Mouse (Mus musculus) frontal cortex, adult 2 months (tissue): ENCODE results near the gene Tmem179. TPM values are rescaled to one million over a fixed set of nuclear protein-coding genes. Genes with fewer than 3 reads are reported as not detected.

Experiments
- DNase-seq, 2 experiments: peaks; one replicate each; pipeline ENCODE4 v3.0.0; 2022; ENCODE audit warnings: low spot score in 1 of 2; ENCODE audit errors: extremely low spot score in 1 of 2
- polyA plus RNA-seq: library from polyadenylated mRNA; depleted of rRNA; stranded (reverse); fragments of >200 nt; gene quantifications from 2 replicates; pipeline ENCODE4 v1.2.3, GENCODE M21; 2012; rRNA removed

Tmem179 gene
- polyA plus RNA-seq, 1 experiment, result 116 TPM

- no peak for DNase-seq
Observed at GRCm38 (mm10) chr12:112467387-112467786, 49.2 kb downstream of the Tmem179 start.

- no peak for DNase-seq
Observed at GRCm38 (mm10) chr12:112465928-112466327, 50.6 kb downstream of the Tmem179 start.

GRCm38 (mm10) chr12:112464516-112464915, 52.0 kb downstream of the Tmem179 start:
- no peak for DNase-seq

GRCm38 (mm10) chr12:112463750-112464444, 52.6 kb downstream of the Tmem179 start:
- no peak for DNase-seq

- DNase-seq, result no peak
Observed at GRCm38 (mm10) chr12:112463209-112463608, 53.3 kb downstream of the Tmem179 start.

GRCm38 (mm10) chr12:112462423-112462822, 54.1 kb downstream of the Tmem179 start:
- DNase-seq, result no peak

- DNase-seq, result peak; percentile 74 to 87
Observed at GRCm38 (mm10) chr12:112457839-112458238, 58.7 kb downstream of the Tmem179 start.

- no peak for DNase-seq
Observed at GRCm38 (mm10) chr12:112456144-112456713, 60.3 kb downstream of the Tmem179 start.

GRCm38 (mm10) chr12:112451826-112452225, 64.7 kb downstream of the Tmem179 start:
- DNase-seq, result no peak

- no peak for DNase-seq
Observed at GRCm38 (mm10) chr12:112451381-112451780, 65.2 kb downstream of the Tmem179 start.

GRCm38 (mm10) chr12:112450883-112451282, 65.7 kb downstream of the Tmem179 start:
- DNase-seq, result peak in 1 of 2 experiments; percentile 53

Other genes starting within 250 kb of the Tmem179 start
- 0.04 TPM in 2 replicates for gene A530016L24Rik, start 27.3 kb downstream of the Tmem179 start, polyA plus RNA-seq
- 87.3 and 106 TPM in 2 replicates for gene Inf2, start 72.0 kb upstream of the Tmem179 start, polyA plus RNA-seq
- gene Adssl1, start 103.3 kb upstream of the Tmem179 start, polyA plus RNA-seq, result 32.6 and 33.0 TPM in 2 replicates
- gene Siva1, start 127.9 kb upstream of the Tmem179 start, polyA plus RNA-seq, result 24.4 and 30.2 TPM in 2 replicates
- 174 and 175 TPM in 2 replicates for gene Akt1, start 158.1 kb upstream of the Tmem179 start, polyA plus RNA-seq
- gene Zbtb42, start 162.1 kb upstream of the Tmem179 start, polyA plus RNA-seq, result 0.90 and 1.4 TPM in 2 replicates
- gene Cep170b, start 203.7 kb upstream of the Tmem179 start, polyA plus RNA-seq, result 107 and 119 TPM in 2 replicates
- 14.0 and 20.4 TPM in 2 replicates for gene Pld4, start 243.9 kb upstream of the Tmem179 start, polyA plus RNA-seq